Mouse (Mus musculus): ENCODE data around the gene Hydin. TPM values are rescaled to one million over a fixed set of nuclear protein-coding genes. Genes with fewer than 3 reads are reported as not detected.

Gene Hydin
- polyA plus RNA-seq, 1 experiment from 2014 or later, result 0.36 TPM

Other genes with a start within 250 kb of the Hydin start
- gene Chst4, start 227.2 kb upstream of the Hydin start, polyA plus RNA-seq (2014; fragmentation: Nextera tagmentation; extraction: Ambion mirVana), result 0.14 TPM in 1 of 2 replicates, not detected in the other
- 10.1 and 11.4 TPM in 2 replicates for gene Zfp612, start 187.2 kb upstream of the Hydin start, polyA plus RNA-seq (2014; fragmentation: Nextera tagmentation; extraction: Ambion mirVana)
- not detected in 2 replicates for gene Gm21964, start 165.8 kb upstream of the Hydin start, polyA plus RNA-seq (2014; fragmentation: Nextera tagmentation; extraction: Ambion mirVana)
- gene Gm17720, start 164.2 kb upstream of the Hydin start, polyA plus RNA-seq (2014; fragmentation: Nextera tagmentation; extraction: Ambion mirVana), result not detected in 2 replicates
- gene Calb2, start 98.8 kb upstream of the Hydin start, polyA plus RNA-seq (2014; fragmentation: Nextera tagmentation; extraction: Ambion mirVana), result 27.5 and 38.2 TPM in 2 replicates
- gene Cmtr2, start 51.3 kb upstream of the Hydin start, polyA plus RNA-seq (2014; fragmentation: Nextera tagmentation; extraction: Ambion mirVana), result 10.5 and 12.5 TPM in 2 replicates

Data from hindbrain, embryonic 11.5 days (tissue).